Mouse (Mus musculus) limb, embryonic 11.5 days (tissue): ENCODE results near the gene Cdon. TPM values are rescaled to one million over a fixed set of nuclear protein-coding genes. Genes with fewer than 3 reads are reported as not detected.

Experiments
- polyA plus RNA-seq: library from polyadenylated mRNA; unstranded; fragments of >200 nt; fragmentation: Nextera tagmentation; extraction: Ambion mirVana; gene quantifications from 2 replicates; pipeline ENCODE4 v1.2.1, GENCODE M21; 2014

Cdon gene
- polyA plus RNA-seq, 1 experiment from 2014 or later = 11.8 TPM

Other genes starting within 250 kb of the Cdon start
- gene Dcps, start 245.1 kb upstream of the Cdon start, polyA plus RNA-seq = 87.7 and 90.3 TPM in 2 replicates
- 108 and 115 TPM in 2 replicates for gene Srpr, start 221.0 kb upstream of the Cdon start, polyA plus RNA-seq
- gene Tirap, start 220.8 kb upstream of the Cdon start, polyA plus RNA-seq = 18.1 and 19.1 TPM in 2 replicates
- gene Foxred1, start 210.1 kb upstream of the Cdon start, polyA plus RNA-seq = 35.7 and 39.8 TPM in 2 replicates
- 63.0 and 64.9 TPM in 2 replicates for gene Fam118b, start 153.3 kb upstream of the Cdon start, polyA plus RNA-seq
- 37.4 and 38.5 TPM in 2 replicates for gene Rpusd4, start 153.3 kb upstream of the Cdon start, polyA plus RNA-seq
- gene Gm1113, start 97.1 kb downstream of the Cdon start, polyA plus RNA-seq = not detected in 2 replicates
- gene Ddx25, start 137.4 kb downstream of the Cdon start, polyA plus RNA-seq = 4.6 and 5.2 TPM in 2 replicates
- 23.2 and 24.5 TPM in 2 replicates for gene Pus3, start 137.5 kb downstream of the Cdon start, polyA plus RNA-seq
- 0.43 and 0.52 TPM in 2 replicates for gene Pate2, start 149.2 kb downstream of the Cdon start, polyA plus RNA-seq
- gene Hyls1, start 149.3 kb downstream of the Cdon start, polyA plus RNA-seq = 23.8 and 24.4 TPM in 2 replicates
- not detected in 2 replicates for gene Pate4, start 190.8 kb downstream of the Cdon start, polyA plus RNA-seq
- gene Pate3, start 227.1 kb downstream of the Cdon start, polyA plus RNA-seq = 0.14 TPM in 1 of 2 replicates, not detected in the other